Mouse (Mus musculus): ENCODE measurements at regions not wholly inside any gene's neighbourhood (a gene's known extent, or its start where the extent isn't known, plus 50 kb on each side); places are given as distances from the start of the nearest gene placed in this dataset.

- no peak for DNase-seq (ENCODE audit: low read depth, low spot score)
Measured at GRCm38 (mm10) chr14:98747159-98747775, 246.9 kb downstream of the Rpl36a-ps1 start.

GRCm38 (mm10) chr14:98730375-98730774 is 263.7 kb downstream of the Rpl36a-ps1 start:
- DNase-seq (ENCODE audit: low read depth, low spot score) = no peak

- no peak for DNase-seq (ENCODE audit: low read depth, low spot score)
Measured at GRCm38 (mm10) chr14:98728863-98729262, 265.3 kb downstream of the Rpl36a-ps1 start.

- DNase-seq (ENCODE audit: low read depth, low spot score) = no peak
Measured at GRCm38 (mm10) chr14:98722481-98722880, 271.6 kb downstream of the Rpl36a-ps1 start.

- no peak for DNase-seq (ENCODE audit: low read depth, low spot score)
Measured at GRCm38 (mm10) chr14:98721033-98721432, 273.1 kb downstream of the Rpl36a-ps1 start.

- DNase-seq (ENCODE audit: low read depth, low spot score) = no peak
Measured at GRCm38 (mm10) chr14:98708045-98708444, 286.1 kb downstream of the Rpl36a-ps1 start.

GRCm38 (mm10) chr14:98707574-98707973 is 286.5 kb downstream of the Rpl36a-ps1 start:
- no peak for DNase-seq (ENCODE audit: low read depth, low spot score)

- DNase-seq (ENCODE audit: low read depth, low spot score) = no peak
Measured at GRCm38 (mm10) chr14:98703289-98703688, 290.8 kb downstream of the Rpl36a-ps1 start.

- no peak for DNase-seq (ENCODE audit: low read depth, low spot score)
Measured at GRCm38 (mm10) chr14:98656533-98656932, 337.6 kb downstream of the Rpl36a-ps1 start.

GRCm38 (mm10) chr14:98654191-98654809 is 339.8 kb downstream of the Rpl36a-ps1 start:
- DNase-seq (ENCODE audit: low read depth, low spot score) = no peak

GRCm38 (mm10) chr14:98651221-98651620 is 342.9 kb downstream of the Rpl36a-ps1 start:
- no peak for DNase-seq (ENCODE audit: low read depth, low spot score)

- DNase-seq (ENCODE audit: low read depth, low spot score) = no peak
Measured at GRCm38 (mm10) chr14:98650520-98650919, 343.6 kb downstream of the Rpl36a-ps1 start.

- DNase-seq (ENCODE audit: low read depth, low spot score) = no peak
Measured at GRCm38 (mm10) chr14:98647614-98648013, 346.5 kb downstream of the Rpl36a-ps1 start.

- no peak for DNase-seq (ENCODE audit: low read depth, low spot score)
Measured at GRCm38 (mm10) chr14:98643756-98644155, 350.4 kb downstream of the Rpl36a-ps1 start.

GRCm38 (mm10) chr14:98642661-98643331 is 351.3 kb downstream of the Rpl36a-ps1 start:
- no peak for DNase-seq (ENCODE audit: low read depth, low spot score)

GRCm38 (mm10) chr14:98629026-98629425 is 365.1 kb downstream of the Rpl36a-ps1 start:
- peak; percentile 49 for DNase-seq (ENCODE audit: low read depth, low spot score)

- no peak for DNase-seq (ENCODE audit: low read depth, low spot score)
Measured at GRCm38 (mm10) chr14:98626476-98626875, 367.6 kb downstream of the Rpl36a-ps1 start.

- DNase-seq (ENCODE audit: low read depth, low spot score) = peak; percentile 36
Measured at GRCm38 (mm10) chr14:98625867-98626266, 368.3 kb downstream of the Rpl36a-ps1 start.

- DNase-seq (ENCODE audit: low read depth, low spot score) = peak; percentile 67
Measured at GRCm38 (mm10) chr14:98605772-98606171, 388.3 kb downstream of the Rpl36a-ps1 start.

GRCm38 (mm10) chr14:98596252-98596651 is 397.9 kb downstream of the Rpl36a-ps1 start:
- no peak for DNase-seq (ENCODE audit: low read depth, low spot score)

GRCm38 (mm10) chr14:98589846-98590245 is 404.3 kb downstream of the Rpl36a-ps1 start:
- DNase-seq (ENCODE audit: low read depth, low spot score) = no peak

- DNase-seq (ENCODE audit: low read depth, low spot score) = no peak
Measured at GRCm38 (mm10) chr14:98571644-98572043, 402.1 kb upstream of the Dach1 start.

GRCm38 (mm10) chr14:98562002-98562401 is 392.4 kb upstream of the Dach1 start:
- no peak for DNase-seq (ENCODE audit: low read depth, low spot score)

Data from A20 (cell line).